Mouse (Mus musculus): Measurements from ENCODE around the gene Fmnl3.

Gene Fmnl3

DNA sequence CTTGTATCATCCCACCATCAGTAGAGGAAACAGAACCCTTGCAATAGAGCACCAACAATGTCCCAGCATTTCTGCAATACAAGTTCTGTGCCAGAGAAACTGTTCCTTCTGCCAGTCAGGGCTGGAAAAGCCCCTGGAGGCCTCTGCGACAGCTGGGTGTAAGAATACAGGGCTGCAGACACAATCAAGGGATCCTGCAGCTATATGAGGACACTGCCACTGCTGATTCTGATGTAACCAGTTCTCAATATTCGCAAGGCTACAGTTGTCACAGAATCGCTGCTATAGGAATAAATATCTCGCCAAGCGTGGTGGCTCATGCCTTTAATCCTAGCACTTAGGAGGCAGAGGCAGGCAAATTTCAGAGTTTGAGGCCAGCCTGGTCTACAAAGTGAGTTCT lies 6.0 kb upstream of the Fmnl3 start:
- peaks cover 15% of the 10 kb centered on the region for H3K27me3 ChIP-seq (ENCODE audit: insufficient read depth, low read length)
- H3K4me1 ChIP-seq (replicated peaks; ENCODE audit: low read depth, low read length), result peaks cover 3% of the 10 kb centered on the region
- TF ChIP-seq POU5F1 (IDR thresholded peaks at IDR 0.05; ENCODE audit: borderline replicate concordance, low read length) (no peak), NANOG (IDR thresholded peaks at IDR 0.05; ENCODE audit: borderline replicate concordance, low read length) (no peak), CTCF (conservative IDR thresholded peaks at IDR 0.05; ENCODE audit: low read length) (no peak)
- no peaks in the 10 kb centered on the region for H3K36me3 ChIP-seq (ENCODE audit: insufficient read depth, low read length)
- no peak overlapping the region for H3K4me3 ChIP-seq (replicated peaks; ENCODE audit: low read length)
- no peaks in the 10 kb centered on the region for H3K9me3 ChIP-seq (ENCODE audit: low read length)

DNA sequence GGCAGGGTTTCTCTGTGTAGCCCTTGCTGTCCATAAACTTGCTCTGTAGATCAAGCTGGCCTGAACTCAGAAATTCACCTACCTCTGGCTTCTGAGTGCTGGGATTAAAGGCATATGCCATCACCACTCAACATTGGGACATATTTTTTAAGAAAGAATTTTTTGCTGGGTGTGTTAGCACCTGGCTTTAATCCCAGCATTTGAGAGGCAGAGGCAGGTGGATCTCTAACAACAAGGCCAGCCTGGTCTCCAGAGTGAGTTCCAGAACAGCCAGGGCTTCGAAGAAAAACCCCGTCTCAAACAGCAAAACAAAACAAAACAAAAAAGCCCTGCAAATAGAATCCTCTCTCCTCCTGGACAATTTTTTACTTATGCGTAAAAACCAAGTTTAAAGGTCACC lies 5.3 kb upstream of the Fmnl3 start:
- Histone ChIP-seq H3K4me3 (replicated peaks; ENCODE audit: low read length) (no peak overlapping the region), H3K36me3 (ENCODE audit: insufficient read depth, low read length) (no peaks in the 10 kb centered on the region), H3K9me3 (ENCODE audit: low read length) (no peaks in the 10 kb centered on the region), H3K27me3 (ENCODE audit: insufficient read depth, low read length) (peaks cover 16% of the 10 kb centered on the region), H3K4me1 (replicated peaks; ENCODE audit: low read depth, low read length) (peaks cover 6% of the 10 kb centered on the region)
- TF ChIP-seq POU5F1 (IDR thresholded peaks at IDR 0.05; ENCODE audit: borderline replicate concordance, low read length), result no peak
- TF ChIP-seq NANOG (IDR thresholded peaks at IDR 0.05; ENCODE audit: borderline replicate concordance, low read length), result no peak
- TF ChIP-seq CTCF (conservative IDR thresholded peaks at IDR 0.05; ENCODE audit: low read length), result no peak

DNA sequence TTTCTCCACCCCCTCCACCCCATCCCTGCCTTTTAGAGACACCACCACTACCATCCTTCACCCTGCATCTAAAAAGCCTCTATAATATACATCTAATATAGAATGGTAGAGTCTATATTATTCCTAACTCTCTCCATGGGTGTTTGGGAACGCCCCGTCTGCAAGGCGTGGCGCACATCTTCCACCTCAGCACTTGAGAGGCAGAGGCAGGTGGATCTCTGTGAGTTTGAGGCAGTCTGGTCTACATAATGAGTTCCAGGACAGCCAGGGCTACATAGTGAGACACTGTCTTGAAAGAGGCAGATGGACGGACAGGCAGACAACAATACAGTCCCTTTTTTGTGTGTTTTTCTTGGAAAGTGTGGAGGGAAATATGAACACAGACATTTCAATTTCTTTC lies 4.8 kb upstream of the Fmnl3 start:
- H3K36me3 ChIP-seq (ENCODE audit: insufficient read depth, low read length), result no peaks in the 10 kb centered on the region
- no peaks in the 10 kb centered on the region for H3K9me3 ChIP-seq (ENCODE audit: low read length)
- TF ChIP-seq POU5F1 (IDR thresholded peaks at IDR 0.05; ENCODE audit: borderline replicate concordance, low read length) (no peak), NANOG (IDR thresholded peaks at IDR 0.05; ENCODE audit: borderline replicate concordance, low read length) (no peak), CTCF (conservative IDR thresholded peaks at IDR 0.05; ENCODE audit: low read length) (no peak)
- no peak overlapping the region for H3K4me3 ChIP-seq (replicated peaks; ENCODE audit: low read length)
- peaks cover 16% of the 10 kb centered on the region for H3K27me3 ChIP-seq (ENCODE audit: insufficient read depth, low read length)
- H3K4me1 ChIP-seq (replicated peaks; ENCODE audit: low read depth, low read length), result peaks cover 6% of the 10 kb centered on the region

DNA sequence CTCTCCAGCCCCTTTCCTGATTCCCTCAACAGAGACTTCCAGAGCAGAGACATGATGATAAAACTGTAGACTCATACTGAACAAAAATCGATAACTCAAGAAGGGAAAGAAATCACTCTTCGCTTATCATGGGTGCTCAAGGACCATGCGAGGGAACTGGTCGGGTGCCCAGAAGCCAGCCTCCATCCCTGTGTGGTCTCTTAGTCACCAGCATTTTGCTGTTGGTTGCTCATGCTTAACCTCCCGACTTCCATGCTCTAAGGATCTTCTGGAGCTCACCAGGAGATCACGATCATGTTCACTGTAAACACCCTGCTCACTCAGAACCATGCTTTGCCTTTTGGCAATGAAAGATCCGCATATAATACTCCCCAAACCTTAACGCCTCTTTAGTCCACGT lies 2.5 kb upstream of the Fmnl3 start:
- TF ChIP-seq CTCF (conservative IDR thresholded peaks at IDR 0.05; ENCODE audit: low read length) (no peak), POU5F1 (IDR thresholded peaks at IDR 0.05; ENCODE audit: borderline replicate concordance, low read length) (no peak), NANOG (IDR thresholded peaks at IDR 0.05; ENCODE audit: borderline replicate concordance, low read length) (no peak)
- Histone ChIP-seq H3K4me1 (replicated peaks; ENCODE audit: low read depth, low read length) (peaks cover 23% of the 10 kb centered on the region), H3K4me3 (replicated peaks; ENCODE audit: low read length) (no peak overlapping the region), H3K9me3 (ENCODE audit: low read length) (no peaks in the 10 kb centered on the region), H3K27me3 (ENCODE audit: insufficient read depth, low read length) (peaks cover 33% of the 10 kb centered on the region), H3K36me3 (ENCODE audit: insufficient read depth, low read length) (no peaks in the 10 kb centered on the region)

DNA sequence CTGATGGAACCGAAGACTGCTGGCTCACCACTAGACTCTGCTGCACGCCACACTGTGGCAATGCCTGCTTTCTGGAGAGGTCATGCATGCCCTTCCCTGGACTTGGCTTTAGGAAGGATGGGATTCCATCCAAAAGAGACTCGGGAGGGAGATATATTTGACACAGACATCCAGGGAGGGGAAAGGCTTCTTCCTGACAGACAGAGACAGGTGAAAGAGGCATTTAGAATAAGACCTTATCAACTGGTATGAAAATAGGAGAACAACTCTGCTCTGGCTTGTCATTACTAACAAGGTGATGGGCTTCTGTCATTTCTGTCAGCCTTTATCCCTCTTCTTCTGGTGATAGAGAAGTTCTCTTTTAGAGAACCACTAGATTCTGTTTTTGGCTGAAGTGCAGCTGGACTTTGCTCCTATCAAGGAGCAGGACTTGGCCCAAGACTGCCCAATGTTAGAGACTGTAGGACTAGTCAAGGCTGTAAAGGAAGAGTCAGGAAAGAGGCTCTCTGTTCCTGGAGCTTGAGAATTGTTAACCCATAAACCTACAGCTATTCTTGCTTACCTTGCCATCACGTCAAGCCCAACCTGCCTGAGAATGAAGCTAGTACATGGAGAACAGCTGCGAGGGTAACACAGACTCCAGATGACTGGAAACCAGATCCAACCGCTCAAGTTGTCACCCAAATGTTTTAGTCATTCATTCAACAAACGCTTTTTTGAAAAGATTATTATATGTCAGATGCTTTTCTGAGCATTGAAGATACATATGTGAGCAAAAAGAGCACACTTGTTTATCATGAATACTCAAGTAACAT lies 1.5 kb upstream of the Fmnl3 start:
- Histone ChIP-seq H3K36me3 (ENCODE audit: insufficient read depth, low read length) (no peaks in the 10 kb centered on the region), H3K4me1 (replicated peaks; ENCODE audit: low read depth, low read length) (peaks cover 23% of the 10 kb centered on the region), H3K4me3 (replicated peaks; ENCODE audit: low read length) (no peak overlapping the region), H3K9me3 (ENCODE audit: low read length) (no peaks in the 10 kb centered on the region), H3K27me3 (ENCODE audit: insufficient read depth, low read length) (peaks cover 33% of the 10 kb centered on the region)
- no peak for TF ChIP-seq POU5F1 (IDR thresholded peaks at IDR 0.05; ENCODE audit: borderline replicate concordance, low read length)
- TF ChIP-seq CTCF (conservative IDR thresholded peaks at IDR 0.05; ENCODE audit: low read length), result no peak
- no peak for TF ChIP-seq NANOG (IDR thresholded peaks at IDR 0.05; ENCODE audit: borderline replicate concordance, low read length)

DNA sequence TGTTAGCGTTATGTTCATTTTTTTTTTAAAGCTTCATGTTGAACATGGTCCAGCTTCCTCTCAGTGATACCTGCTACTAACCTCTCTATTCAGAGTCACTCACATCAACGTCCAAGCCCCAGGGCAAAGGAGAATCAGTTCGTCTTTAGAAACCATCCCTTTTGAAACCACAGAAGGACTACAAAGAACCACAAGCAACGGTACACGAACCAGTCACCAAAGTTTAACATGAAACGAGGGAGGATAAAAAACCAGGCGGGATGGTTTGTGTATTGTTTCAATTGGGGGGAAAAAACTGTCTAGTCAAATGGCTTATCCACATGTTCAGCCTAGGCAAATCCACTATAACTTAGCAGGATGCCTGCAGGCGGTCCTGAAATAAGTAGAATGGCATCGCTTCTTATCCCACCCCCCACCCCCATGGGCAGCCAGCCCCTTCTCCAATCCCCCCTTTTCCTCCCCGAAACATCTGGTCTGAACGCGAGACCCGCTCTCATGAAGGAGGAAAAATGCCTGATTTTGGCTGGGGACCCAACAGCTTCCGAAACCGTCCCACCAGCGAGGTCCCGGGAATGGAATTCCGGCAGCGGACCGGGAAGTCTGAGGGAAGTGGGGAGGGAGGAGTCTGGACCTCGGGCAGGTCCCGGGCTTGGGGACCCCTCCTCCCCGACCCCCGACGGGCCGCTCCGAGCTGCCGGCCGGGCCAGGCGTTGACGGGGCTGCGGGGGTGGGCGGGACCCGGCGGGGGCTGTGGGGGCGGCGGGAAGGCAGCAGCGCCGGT lies 701 bp downstream of the Fmnl3 start:
- no peaks in the 10 kb centered on the region for H3K36me3 ChIP-seq (ENCODE audit: insufficient read depth, low read length)
- TF ChIP-seq NANOG (IDR thresholded peaks at IDR 0.05; ENCODE audit: borderline replicate concordance, low read length) (no peak), POU5F1 (IDR thresholded peaks at IDR 0.05; ENCODE audit: borderline replicate concordance, low read length) (no peak), CTCF (conservative IDR thresholded peaks at IDR 0.05; ENCODE audit: low read length) (no peak)
- H3K9me3 ChIP-seq (ENCODE audit: low read length), result no peaks in the 10 kb centered on the region
- peaks cover 29% of the 10 kb centered on the region for H3K4me1 ChIP-seq (replicated peaks; ENCODE audit: low read depth, low read length)
- peak overlapping the region; percentile 86 for H3K4me3 ChIP-seq (replicated peaks; ENCODE audit: low read length)
- H3K27me3 ChIP-seq (ENCODE audit: insufficient read depth, low read length), result peaks cover 33% of the 10 kb centered on the region

DNA sequence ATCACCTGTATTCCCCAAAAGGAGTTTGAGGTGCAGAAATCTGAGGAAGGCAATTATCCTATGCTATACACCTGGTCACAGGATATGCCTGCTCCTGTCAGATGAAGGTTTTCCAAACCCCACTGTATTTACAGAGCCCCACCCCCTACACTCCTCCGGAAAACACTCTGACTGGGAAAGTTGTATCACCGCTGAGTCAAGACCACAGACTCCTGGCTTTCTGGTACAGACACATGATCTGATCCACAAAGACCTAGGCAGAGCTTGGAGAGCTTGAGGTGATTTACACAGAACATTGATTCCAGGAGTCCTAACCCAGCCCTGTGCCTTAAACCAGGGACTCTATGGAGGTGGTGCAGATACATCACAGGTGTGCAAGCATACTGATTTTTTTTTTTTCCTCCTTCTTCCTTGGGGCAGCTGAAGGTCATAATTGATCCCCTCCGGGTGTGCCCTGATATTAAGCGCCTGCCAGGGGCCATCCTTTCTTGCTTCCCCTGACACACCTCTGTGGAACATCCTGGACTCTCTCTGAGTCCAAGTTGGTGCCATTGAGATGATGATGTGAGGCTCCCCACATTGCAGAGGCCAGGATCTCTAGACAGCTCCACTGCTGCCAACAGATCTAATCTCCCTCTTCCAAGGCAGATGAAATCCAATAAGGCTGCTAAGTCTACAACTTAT lies 1.6 kb downstream of the Fmnl3 start:
- Histone ChIP-seq H3K27me3 (ENCODE audit: insufficient read depth, low read length) (peaks cover 33% of the 10 kb centered on the region), H3K9me3 (ENCODE audit: low read length) (no peaks in the 10 kb centered on the region), H3K4me3 (replicated peaks; ENCODE audit: low read length) (peak overlapping the region; percentile 86; the same call in 1 of the 2 replicates), H3K36me3 (ENCODE audit: insufficient read depth, low read length) (no peaks in the 10 kb centered on the region), H3K4me1 (replicated peaks; ENCODE audit: low read depth, low read length) (peaks cover 38% of the 10 kb centered on the region)
- TF ChIP-seq NANOG (IDR thresholded peaks at IDR 0.05; ENCODE audit: borderline replicate concordance, low read length) (no peak), POU5F1 (IDR thresholded peaks at IDR 0.05; ENCODE audit: borderline replicate concordance, low read length) (no peak), CTCF (conservative IDR thresholded peaks at IDR 0.05; ENCODE audit: low read length) (no peak)

DNA sequence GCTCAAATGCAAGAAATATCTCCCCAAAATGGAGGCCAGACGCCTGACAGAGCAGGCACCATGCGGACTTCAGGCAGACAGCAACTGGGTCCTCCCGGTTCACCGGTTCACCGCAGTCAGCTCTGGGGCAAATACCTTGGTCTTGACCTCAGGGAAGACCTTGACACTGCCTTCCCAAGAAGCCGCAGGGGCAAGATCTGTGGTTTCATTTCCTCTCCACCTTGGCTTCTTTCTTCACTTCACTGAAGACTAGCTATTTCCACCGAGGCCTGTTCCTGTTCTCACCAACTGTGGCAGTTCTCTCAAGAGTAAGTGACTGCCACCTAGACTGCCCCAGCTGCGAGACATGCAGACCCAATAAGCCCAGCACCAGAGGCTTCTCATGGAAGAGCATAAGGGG lies 5.4 kb downstream of the Fmnl3 start:
- H3K27me3 ChIP-seq (ENCODE audit: insufficient read depth, low read length), result peaks cover 17% of the 10 kb centered on the region
- H3K9me3 ChIP-seq (ENCODE audit: low read length), result no peaks in the 10 kb centered on the region
- no peak overlapping the region for H3K4me3 ChIP-seq (replicated peaks; ENCODE audit: low read length)
- H3K36me3 ChIP-seq (ENCODE audit: insufficient read depth, low read length), result no peaks in the 10 kb centered on the region
- no peak for TF ChIP-seq CTCF (conservative IDR thresholded peaks at IDR 0.05; ENCODE audit: low read length)
- TF ChIP-seq NANOG (IDR thresholded peaks at IDR 0.05; ENCODE audit: borderline replicate concordance, low read length), result no peak
- TF ChIP-seq POU5F1 (IDR thresholded peaks at IDR 0.05; ENCODE audit: borderline replicate concordance, low read length), result no peak
- peaks cover 37% of the 10 kb centered on the region for H3K4me1 ChIP-seq (replicated peaks; ENCODE audit: low read depth, low read length)
